Mouse (Mus musculus): ENCODE measurements at regions not wholly inside any gene's neighbourhood (a gene's known extent, or its start where the extent isn't known, plus 50 kb on each side); places are given as distances from the start of the nearest gene placed in this dataset.
"Not testable (repeated sequence)": the region's sequence is repeated elsewhere in the genome, so short reads cannot be mapped to it uniquely, and the experiment has no call there.

- Histone ChIP-seq H3K9ac (ENCODE audit: low read length) (no peak overlapping the region), H3K4me2 (ENCODE audit: low read depth, low read length) (no peak overlapping the region), H3K4me1 (ENCODE audit: control insufficient read depth, insufficient read depth, low read length) (no peaks in the 10 kb centered on the region), H3K9me3 (replicated peaks; ENCODE audit: control insufficient read depth, low read length) (0 out of 2 replicates have a peak, but pooled peaks cover 3% of the 10 kb centered on the region), H3K4me3 (replicated peaks; ENCODE audit: low read length) (no peak overlapping the region), H3K27me3 (ENCODE audit: control insufficient read depth, insufficient read depth, low read length) (no peaks in the 10 kb centered on the region), H3K27ac (ENCODE audit: low read length) (no peak overlapping the region), H3K36me3 (ENCODE audit: control insufficient read depth, insufficient read depth, low read length) (no peaks in the 10 kb centered on the region)
- 65% methylated on average over 2 of the region's 2 CpGs for WGBS
- ATAC-seq (ENCODE audit: insufficient read depth, low FRiP score) = no peak
Measured at GRCm38 (mm10) chr4:29390333-29390732, 577.4 kb downstream of the Epha7 start.

GRCm38 (mm10) chr4:29402143-29402542 is 589.2 kb downstream of the Epha7 start:
- whole genome bisulfite sequencing = 87% methylated on average over 3 of the region's 3 CpGs
- Histone ChIP-seq H3K4me1 (ENCODE audit: control insufficient read depth, insufficient read depth, low read length) (no peaks in the 10 kb centered on the region), H3K9me3 (replicated peaks; ENCODE audit: control insufficient read depth, low read length) (no peaks in the 10 kb centered on the region), H3K27me3 (ENCODE audit: control insufficient read depth, insufficient read depth, low read length) (no peaks in the 10 kb centered on the region), H3K9ac (ENCODE audit: low read length) (no peak overlapping the region), H3K4me3 (replicated peaks; ENCODE audit: low read length) (no peak overlapping the region), H3K27ac (ENCODE audit: low read length) (no peak overlapping the region), H3K36me3 (ENCODE audit: control insufficient read depth, insufficient read depth, low read length) (no peaks in the 10 kb centered on the region), H3K4me2 (ENCODE audit: low read depth, low read length) (no peak overlapping the region)
- ATAC-seq (ENCODE audit: insufficient read depth, low FRiP score) = no peak

- ATAC-seq (ENCODE audit: insufficient read depth, low FRiP score) = no peak
- Histone ChIP-seq H3K36me3 (ENCODE audit: control insufficient read depth, insufficient read depth, low read length) (no peaks in the 10 kb centered on the region), H3K27me3 (ENCODE audit: control insufficient read depth, insufficient read depth, low read length) (no peaks in the 10 kb centered on the region), H3K4me1 (ENCODE audit: control insufficient read depth, insufficient read depth, low read length) (no peaks in the 10 kb centered on the region), H3K27ac (ENCODE audit: low read length) (no peak overlapping the region), H3K9ac (ENCODE audit: low read length) (no peak overlapping the region), H3K9me3 (replicated peaks; ENCODE audit: control insufficient read depth, low read length) (no peaks in the 10 kb centered on the region), H3K4me2 (ENCODE audit: low read depth, low read length) (no peak overlapping the region), H3K4me3 (replicated peaks; ENCODE audit: low read length) (no peak overlapping the region)
- WGBS = 91% methylated on average over 8 of the region's 8 CpGs
Measured at GRCm38 (mm10) chr4:29414616-29415015, 601.7 kb downstream of the Epha7 start.

GRCm38 (mm10) chr4:29420198-29420792 is 607.4 kb downstream of the Epha7 start:
- Histone ChIP-seq H3K9ac (ENCODE audit: low read length) (no peak overlapping the region), H3K4me1 (ENCODE audit: control insufficient read depth, insufficient read depth, low read length) (no peaks in the 10 kb centered on the region), H3K4me3 (replicated peaks; ENCODE audit: low read length) (no peak overlapping the region), H3K27ac (ENCODE audit: low read length) (no peak overlapping the region), H3K36me3 (ENCODE audit: control insufficient read depth, insufficient read depth, low read length) (no peaks in the 10 kb centered on the region), H3K4me2 (ENCODE audit: low read depth, low read length) (no peak overlapping the region), H3K9me3 (replicated peaks; ENCODE audit: control insufficient read depth, low read length) (no peaks in the 10 kb centered on the region), H3K27me3 (ENCODE audit: control insufficient read depth, insufficient read depth, low read length) (no peaks in the 10 kb centered on the region)
- 57% methylated on average over 2 of the region's 2 CpGs for WGBS
- peak; percentile 87 for ATAC-seq (ENCODE audit: insufficient read depth, low FRiP score)

GRCm38 (mm10) chr4:29431493-29431892 is 618.6 kb downstream of the Epha7 start:
- not testable (repeated sequence) for H3K4me3 ChIP-seq (replicated peaks; ENCODE audit: low read length); H3K27ac ChIP-seq (ENCODE audit: low read length); H3K4me1 ChIP-seq (ENCODE audit: control insufficient read depth, insufficient read depth, low read length); H3K4me2 ChIP-seq (ENCODE audit: low read depth, low read length); H3K9ac ChIP-seq (ENCODE audit: low read length); H3K36me3 ChIP-seq (ENCODE audit: control insufficient read depth, insufficient read depth, low read length); H3K9me3 ChIP-seq (replicated peaks; ENCODE audit: control insufficient read depth, low read length); H3K27me3 ChIP-seq (ENCODE audit: control insufficient read depth, insufficient read depth, low read length); ATAC-seq (ENCODE audit: insufficient read depth, low FRiP score)
- WGBS = 70% methylated on average over 4 of the region's 4 CpGs

- Histone ChIP-seq H3K9ac (ENCODE audit: low read length) (no peak overlapping the region), H3K9me3 (replicated peaks; ENCODE audit: control insufficient read depth, low read length) (no peaks in the 10 kb centered on the region), H3K4me2 (ENCODE audit: low read depth, low read length) (no peak overlapping the region), H3K4me3 (replicated peaks; ENCODE audit: low read length) (no peak overlapping the region), H3K4me1 (ENCODE audit: control insufficient read depth, insufficient read depth, low read length) (no peaks in the 10 kb centered on the region), H3K27ac (ENCODE audit: low read length) (no peak overlapping the region), H3K27me3 (ENCODE audit: control insufficient read depth, insufficient read depth, low read length) (no peaks in the 10 kb centered on the region), H3K36me3 (ENCODE audit: control insufficient read depth, insufficient read depth, low read length) (no peaks in the 10 kb centered on the region)
- 58% methylated on average over 5 of the region's 5 CpGs for WGBS
- no peak for ATAC-seq (ENCODE audit: insufficient read depth, low FRiP score)
Measured at GRCm38 (mm10) chr4:29463329-29463728, 650.4 kb downstream of the Epha7 start.

- H3K27ac ChIP-seq (ENCODE audit: low read length) = no peak overlapping the region
- no peaks in the 10 kb centered on the region for H3K36me3 ChIP-seq (ENCODE audit: control insufficient read depth, insufficient read depth, low read length)
- no peaks in the 10 kb centered on the region for H3K9me3 ChIP-seq (replicated peaks; ENCODE audit: control insufficient read depth, low read length)
- H3K27me3 ChIP-seq (ENCODE audit: control insufficient read depth, insufficient read depth, low read length) = no peaks in the 10 kb centered on the region
- no peak overlapping the region for H3K9ac ChIP-seq (ENCODE audit: low read length)
- no peak for ATAC-seq (ENCODE audit: insufficient read depth, low FRiP score)
- H3K4me3 ChIP-seq (replicated peaks; ENCODE audit: low read length) = no peak overlapping the region
- no peaks in the 10 kb centered on the region for H3K4me1 ChIP-seq (ENCODE audit: control insufficient read depth, insufficient read depth, low read length)
- H3K4me2 ChIP-seq (ENCODE audit: low read depth, low read length) = no peak overlapping the region
- 59% methylated on average over 2 of the region's 2 CpGs for WGBS
Measured at GRCm38 (mm10) chr4:29466315-29466714, 653.4 kb downstream of the Epha7 start.

- H3K27me3 ChIP-seq (ENCODE audit: control insufficient read depth, insufficient read depth, low read length) = no peaks in the 10 kb centered on the region
- no peaks in the 10 kb centered on the region for H3K4me1 ChIP-seq (ENCODE audit: control insufficient read depth, insufficient read depth, low read length)
- no peaks in the 10 kb centered on the region for H3K36me3 ChIP-seq (ENCODE audit: control insufficient read depth, insufficient read depth, low read length)
- no peak overlapping the region for H3K27ac ChIP-seq (ENCODE audit: low read length)
- WGBS = 37% methylated on average over 2 of the region's 2 CpGs
- no peak overlapping the region for H3K4me2 ChIP-seq (ENCODE audit: low read depth, low read length)
- H3K9ac ChIP-seq (ENCODE audit: low read length) = no peak overlapping the region
- H3K4me3 ChIP-seq (replicated peaks; ENCODE audit: low read length) = no peak overlapping the region
- no peaks in the 10 kb centered on the region; the same call in 1 of the 2 replicates for H3K9me3 ChIP-seq (replicated peaks; ENCODE audit: control insufficient read depth, low read length)
- ATAC-seq (ENCODE audit: insufficient read depth, low FRiP score) = no peak
Measured at GRCm38 (mm10) chr4:29480384-29481092, 667.6 kb downstream of the Epha7 start.

GRCm38 (mm10) chr4:29481093-29481715 is 668.3 kb downstream of the Epha7 start:
- Histone ChIP-seq H3K36me3 (ENCODE audit: control insufficient read depth, insufficient read depth, low read length) (no peaks in the 10 kb centered on the region), H3K27me3 (ENCODE audit: control insufficient read depth, insufficient read depth, low read length) (no peaks in the 10 kb centered on the region), H3K9me3 (replicated peaks; ENCODE audit: control insufficient read depth, low read length) (no peaks in the 10 kb centered on the region; the same call in 1 of the 2 replicates), H3K9ac (ENCODE audit: low read length) (no peak overlapping the region), H3K27ac (ENCODE audit: low read length) (no peak overlapping the region), H3K4me3 (replicated peaks; ENCODE audit: low read length) (no peak overlapping the region), H3K4me1 (ENCODE audit: control insufficient read depth, insufficient read depth, low read length) (no peaks in the 10 kb centered on the region), H3K4me2 (ENCODE audit: low read depth, low read length) (no peak overlapping the region)
- ATAC-seq (ENCODE audit: insufficient read depth, low FRiP score) = no peak
- 33% methylated on average over 1 of the region's 1 CpGs for WGBS
